Mouse (Mus musculus) erythroblast, embryonic 14.5 days (primary cell): ENCODE measurements around the gene Methig1. TPM values are rescaled to one million over a fixed set of nuclear protein-coding genes. Genes with fewer than 3 reads are reported as not detected.
A peak's percentile ranks its signal among the peaks of the same experiment; 100 is the strongest.

Experiments used
- H3K27me3 ChIP-seq: 2 replicates; pipeline ENCODE4 v1.6.1; 2012; ENCODE audit warnings: inconsistent platforms; ENCODE audit not compliant: control insufficient read depth
- H3K36me3 ChIP-seq: 2 replicates; pipeline ENCODE4 v1.6.1; 2012; ENCODE audit warnings: mild to moderate bottlenecking, inconsistent platforms; ENCODE audit not compliant: control insufficient read depth
- H3K4me1 ChIP-seq: 2 replicates; pipeline ENCODE4 v1.6.1; 2012; ENCODE audit warnings: inconsistent platforms; ENCODE audit not compliant: control insufficient read depth
- H3K4me3 ChIP-seq: replicated peaks from 2 replicates; pipeline ENCODE3; 2012; ENCODE audit warnings: moderate library complexity, mild to moderate bottlenecking, inconsistent platforms
- H3K9me3 ChIP-seq: 2 replicates; pipeline ENCODE4 v1.6.1; 2012; ENCODE audit warnings: low read length, inconsistent platforms, mixed read lengths; ENCODE audit not compliant: control insufficient read depth
- GATA1 ChIP-seq: IDR thresholded peaks from 2 replicates; pipeline ENCODE4 v1.6.1; 2012; ENCODE audit warnings: low read length, inconsistent platforms, mixed read lengths
- TAL1 ChIP-seq: IDR thresholded peaks from 3 replicates; pipeline ENCODE4 v1.6.1; 2012; ENCODE audit warnings: low read length, inconsistent platforms, mixed read lengths
- polyA plus RNA-seq: library from polyadenylated mRNA; stranded (reverse); fragments of >175 nt; gene quantifications from 2 replicates; pipeline ENCODE4 v1.2.3, GENCODE M21; 2012

Methig1 gene
- polyA plus RNA-seq, 1 experiment, result not detected

GRCm38 (mm10) chr15:100400592-100401250, 47.8 kb downstream of the Methig1 start:
- Histone ChIP-seq H3K4me3 (no peak overlapping the region), H3K36me3 (peaks cover 100% of the 10 kb centered on the region), H3K27me3 (no peaks in the 10 kb centered on the region), H3K9me3 (peaks cover 9% of the 10 kb centered on the region), H3K4me1 (peaks cover 56% of the 10 kb centered on the region)
- TF ChIP-seq TAL1 (no peak), GATA1 (no peak)

DNA sequence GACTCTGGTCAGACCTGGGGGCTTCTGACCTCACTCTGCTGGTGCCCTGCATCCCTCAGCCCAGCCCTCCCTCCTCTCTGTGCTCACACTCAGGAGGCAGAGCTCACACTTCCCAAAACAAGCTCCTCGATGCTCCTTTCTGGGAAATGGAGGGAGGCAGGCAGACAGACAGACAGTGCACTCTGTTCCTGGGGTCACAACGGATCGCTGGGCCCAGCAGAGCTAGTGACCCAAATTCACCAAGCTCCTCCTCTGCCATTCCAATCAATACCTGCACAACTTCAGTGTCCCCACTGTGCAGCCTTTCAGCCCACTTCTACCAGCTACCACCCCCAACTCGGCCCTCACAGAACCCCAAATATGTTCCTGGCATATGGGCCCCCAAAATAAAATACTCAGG, 48.9 kb downstream of the Methig1 start:
- TF ChIP-seq GATA1, result no peak
- TF ChIP-seq TAL1, result no peak
- peaks cover 57% of the 10 kb centered on the region for H3K4me1 ChIP-seq
- H3K36me3 ChIP-seq, result peaks cover 100% of the 10 kb centered on the region

GRCm38 (mm10) chr15:100402347-100402746, 49.4 kb downstream of the Methig1 start:
- Histone ChIP-seq H3K4me1 (peaks cover 57% of the 10 kb centered on the region), H3K9me3 (peaks cover 5% of the 10 kb centered on the region; the same call in 1 of the 2 replicates), H3K27me3 (no peaks in the 10 kb centered on the region), H3K36me3 (peaks cover 100% of the 10 kb centered on the region), H3K4me3 (no peak overlapping the region)
- TF ChIP-seq TAL1 (no peak), GATA1 (no peak)

More for the DNA sequence above, 48.9 kb downstream of the Methig1 start:
- H3K27me3 ChIP-seq, result no peaks in the 10 kb centered on the region
- H3K4me3 ChIP-seq, result no peak overlapping the region
- H3K9me3 ChIP-seq, result peaks cover 6% of the 10 kb centered on the region; the same call in 1 of the 2 replicates

GRCm38 (mm10) chr15:100402798-100403197, 49.8 kb downstream of the Methig1 start:
- Histone ChIP-seq H3K9me3 (peaks cover 2% of the 10 kb centered on the region; the same call in 1 of the 2 replicates), H3K4me3 (no peak overlapping the region), H3K27me3 (no peaks in the 10 kb centered on the region), H3K36me3 (peaks cover 100% of the 10 kb centered on the region), H3K4me1 (peaks cover 55% of the 10 kb centered on the region)
- no peak for TF ChIP-seq TAL1
- TF ChIP-seq GATA1, result no peak

- peaks cover 2% of the 10 kb centered on the region; the same call in 1 of the 2 replicates for H3K9me3 ChIP-seq
- H3K4me1 ChIP-seq, result peaks cover 61% of the 10 kb centered on the region
- no peak overlapping the region for H3K4me3 ChIP-seq
- peaks cover 100% of the 10 kb centered on the region for H3K36me3 ChIP-seq
- no peaks in the 10 kb centered on the region for H3K27me3 ChIP-seq
- TF ChIP-seq GATA1 (no peak), TAL1 (no peak)
Measured at GRCm38 (mm10) chr15:100403318-100404000, 50.5 kb downstream of the Methig1 start.

DNA sequence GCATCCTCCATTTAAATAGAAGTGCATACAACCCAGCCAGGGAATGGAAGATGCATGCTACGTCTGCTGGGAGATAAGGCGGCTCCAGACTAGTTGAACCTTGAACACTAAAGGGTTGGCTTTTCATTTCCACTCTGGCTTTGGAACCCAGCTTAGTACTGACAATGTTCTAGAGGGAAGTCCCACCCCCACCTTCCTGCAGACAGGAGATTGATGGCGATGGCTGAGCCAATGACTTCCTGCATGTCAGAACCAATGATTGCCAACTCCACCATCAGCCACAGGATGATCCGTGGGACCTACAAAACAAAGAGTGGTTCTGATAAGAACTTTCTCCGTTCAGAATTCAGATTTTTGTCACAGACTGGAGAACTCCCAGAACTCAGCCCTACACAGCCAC, 53.1 kb downstream of the Methig1 start:
- no peaks in the 10 kb centered on the region for H3K27me3 ChIP-seq
- peaks cover 65% of the 10 kb centered on the region for H3K4me1 ChIP-seq

GRCm38 (mm10) chr15:100410918-100411672, 58.1 kb downstream of the Methig1 start:
- H3K4me3 ChIP-seq, result peak overlapping the region; percentile 47
- peaks cover 2% of the 10 kb centered on the region; the same call in 1 of the 2 replicates for H3K9me3 ChIP-seq
- H3K27me3 ChIP-seq, result no peaks in the 10 kb centered on the region
- TF ChIP-seq GATA1, result no peak
- TF ChIP-seq TAL1, result no peak
- peaks cover 99% of the 10 kb centered on the region for H3K36me3 ChIP-seq
- peaks cover 75% of the 10 kb centered on the region for H3K4me1 ChIP-seq

More for the DNA sequence above, 53.1 kb downstream of the Methig1 start:
- H3K9me3 ChIP-seq, result no peaks in the 10 kb centered on the region; the same call in 1 of the 2 replicates
- TF ChIP-seq GATA1, result no peak
- no peak for TF ChIP-seq TAL1
- peaks cover 100% of the 10 kb centered on the region for H3K36me3 ChIP-seq
- no peak overlapping the region for H3K4me3 ChIP-seq

DNA sequence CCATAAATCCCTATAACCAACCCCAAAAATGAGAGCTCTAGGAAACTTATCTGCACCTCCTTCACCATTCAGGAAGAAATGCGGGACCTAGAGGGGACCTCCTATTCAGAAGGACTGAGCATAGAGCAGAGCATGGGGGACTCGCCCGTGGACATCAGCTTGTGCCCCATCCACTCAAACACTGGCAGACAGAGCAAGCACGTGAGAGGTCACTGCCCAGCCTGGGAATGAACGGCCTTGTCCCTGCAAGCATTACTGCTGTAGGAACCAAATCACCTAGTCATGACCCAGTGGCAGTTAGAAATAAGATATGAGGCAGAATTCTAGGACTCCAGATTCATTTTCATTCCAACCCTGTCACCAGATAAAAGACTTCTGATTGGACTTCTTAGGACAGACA, 58.8 kb downstream of the Methig1 start:
- TF ChIP-seq TAL1 (no peak), GATA1 (no peak)
- Histone ChIP-seq H3K4me3 (no peak overlapping the region), H3K27me3 (no peaks in the 10 kb centered on the region), H3K9me3 (peaks cover 2% of the 10 kb centered on the region; the same call in 1 of the 2 replicates), H3K4me1 (peaks cover 80% of the 10 kb centered on the region), H3K36me3 (peaks cover 99% of the 10 kb centered on the region)
